Mouse (Mus musculus) embryonic facial prominence, embryonic 14.5 days (tissue): ENCODE data around the gene Tmem178b. TPM values are rescaled to one million over a fixed set of nuclear protein-coding genes. Genes with fewer than 3 reads are reported as not detected.

Source experiments
- ATAC-seq: fragments of 200-750 bp; cut with Nextera tagmentation; 2 replicates; pipeline ENCODE4 v1.8.0; 2017; ENCODE audit warnings: low read depth, moderate number of reproducible peaks, moderate TSS enrichment
- DNase-seq: peaks from one replicate; pipeline ENCODE4 v3.0.0-alpha.2; 2015; ENCODE audit warnings: low spot score
- H3K27ac ChIP-seq: fragments of 300-500 bp; sonication (generic); replicated peaks from 2 replicates; pipeline ENCODE4 v1.5.1; 2014; ENCODE audit warnings: low read depth, mild to moderate bottlenecking, low read length, moderate library complexity
- H3K27me3 ChIP-seq: fragments of 300-500 bp; sonication (generic); replicated peaks from 2 replicates; pipeline ENCODE4 v1.6.1; 2014; ENCODE audit warnings: low read length; ENCODE audit not compliant: control insufficient read depth, insufficient read depth
- H3K36me3 ChIP-seq: fragments of 300-500 bp; sonication (generic); 2 replicates; pipeline ENCODE4 v1.6.1; 2014; ENCODE audit warnings: low read length, mixed read lengths; ENCODE audit not compliant: control insufficient read depth, insufficient read depth
- H3K4me1 ChIP-seq: fragments of 300-500 bp; sonication (generic); 2 replicates; pipeline ENCODE4 v1.6.1; 2014; ENCODE audit warnings: antibody characterized with exemption, low read length; ENCODE audit not compliant: control insufficient read depth, insufficient read depth
- H3K4me2 ChIP-seq: fragments of 300-500 bp; sonication (generic); 2 replicates; pipeline ENCODE4 v1.6.1; 2014; ENCODE audit warnings: low read depth, mild to moderate bottlenecking, low read length, moderate library complexity, mixed read lengths
- H3K4me3 ChIP-seq: fragments of 300-500 bp; sonication (generic); 2 replicates; pipeline ENCODE4 v1.5.1; 2014; ENCODE audit warnings: low read depth, mild to moderate bottlenecking, low read length
- H3K9ac ChIP-seq: fragments of 300-500 bp; sonication (generic); 2 replicates; pipeline ENCODE4 v1.6.1; 2014; ENCODE audit warnings: low read depth, mild to moderate bottlenecking, low read length, moderate library complexity, mixed read lengths
- H3K9me3 ChIP-seq: fragments of 300-500 bp; sonication (generic); 2 replicates; pipeline ENCODE4 v1.6.1; 2016; ENCODE audit warnings: low read length; ENCODE audit not compliant: control insufficient read depth
- WGBS: fragments of 180-500 bp; shearing (Covaris S2); extraction: QIAGEN DNeasy Blood & Tissue Kit; methylation state at CpG from one replicate; pipeline ENCODE4 v1.1.7; 2014; 5-methylcytosine and 5-hydroxymethylcytosine counted together
- polyA plus RNA-seq: library from polyadenylated mRNA; unstranded; fragments of >200 nt; fragmentation: Nextera tagmentation; extraction: Ambion mirVana; gene quantifications from 2 replicates; pipeline ENCODE4 v1.2.1, GENCODE M21; 2014

Tmem178b gene
- polyA plus RNA-seq, 1 experiment from 2014 or later, result 2.6 TPM

GRCm38 (mm10) chr6:40152241-40152640 is 279.2 kb downstream of the Tmem178b start:
- WGBS, result 91% methylated on average over 8 of the region's 8 CpGs
- ATAC-seq, result no peak
- no peaks in the 10 kb centered on the region for H3K4me1 ChIP-seq

GRCm38 (mm10) chr6:40161381-40161780 is 288.3 kb downstream of the Tmem178b start:
- Histone ChIP-seq H3K4me1 (no peaks in the 10 kb centered on the region), H3K4me3 (no peak overlapping the region), H3K9ac (no peak overlapping the region), H3K4me2 (no peak overlapping the region), H3K27ac (no peak overlapping the region), H3K9me3 (no peaks in the 10 kb centered on the region), H3K36me3 (no peaks in the 10 kb centered on the region), H3K27me3 (no peaks in the 10 kb centered on the region)
- ATAC-seq (no peak), DNase-seq (no peak)
- 79% methylated on average over 5 of the region's 5 CpGs for WGBS

More at GRCm38 (mm10) chr6:40152241-40152640, 279.2 kb downstream of the Tmem178b start:
- Histone ChIP-seq H3K9ac (no peak overlapping the region), H3K27me3 (no peaks in the 10 kb centered on the region), H3K36me3 (no peaks in the 10 kb centered on the region), H3K9me3 (no peaks in the 10 kb centered on the region), H3K4me3 (no peak overlapping the region), H3K27ac (no peak overlapping the region), H3K4me2 (no peak overlapping the region)
- no peak for DNase-seq

- ATAC-seq (no peak), DNase-seq (no peak)
- no peak overlapping the region for H3K4me3 ChIP-seq
- H3K27ac ChIP-seq, result no peak overlapping the region
- no peaks in the 10 kb centered on the region for H3K27me3 ChIP-seq
- no peaks in the 10 kb centered on the region for H3K36me3 ChIP-seq
- no peak overlapping the region for H3K9ac ChIP-seq
- 61% methylated on average over 6 of the region's 6 CpGs for WGBS
- H3K4me2 ChIP-seq, result no peak overlapping the region
- H3K4me1 ChIP-seq, result no peaks in the 10 kb centered on the region
- H3K9me3 ChIP-seq, result no peaks in the 10 kb centered on the region
These were observed 300.5 kb downstream of the Tmem178b start for GRCm38 (mm10) chr6:40173559-40173958.

GRCm38 (mm10) chr6:40177870-40178269 is 304.8 kb downstream of the Tmem178b start:
- Histone ChIP-seq H3K9ac (no peak overlapping the region), H3K4me3 (no peak overlapping the region), H3K27ac (no peak overlapping the region), H3K9me3 (no peaks in the 10 kb centered on the region), H3K36me3 (no peaks in the 10 kb centered on the region), H3K27me3 (no peaks in the 10 kb centered on the region), H3K4me1 (no peaks in the 10 kb centered on the region), H3K4me2 (no peak overlapping the region)
- 67% methylated on average over 4 of the region's 4 CpGs for WGBS
- ATAC-seq (no peak), DNase-seq (no peak)

- Histone ChIP-seq H3K4me3 (no peak overlapping the region), H3K4me1 (no peaks in the 10 kb centered on the region), H3K9ac (no peak overlapping the region), H3K27ac (no peak overlapping the region), H3K4me2 (no peak overlapping the region), H3K36me3 (no peaks in the 10 kb centered on the region), H3K9me3 (no peaks in the 10 kb centered on the region), H3K27me3 (no peaks in the 10 kb centered on the region)
- WGBS, result 94% methylated on average over 4 of the region's 4 CpGs
- ATAC-seq, result no peak
- DNase-seq, result no peak
These were observed 307.5 kb downstream of the Tmem178b start for GRCm38 (mm10) chr6:40180551-40180950.

GRCm38 (mm10) chr6:40200661-40201060 is 327.6 kb downstream of the Tmem178b start:
- Histone ChIP-seq H3K9ac (no peak overlapping the region), H3K4me1 (no peaks in the 10 kb centered on the region), H3K27me3 (no peaks in the 10 kb centered on the region), H3K36me3 (no peaks in the 10 kb centered on the region), H3K4me3 (no peak overlapping the region), H3K27ac (no peak overlapping the region), H3K4me2 (no peak overlapping the region), H3K9me3 (no peaks in the 10 kb centered on the region)
- no peak for DNase-seq
- 70% methylated on average over 3 of the region's 3 CpGs for WGBS
- ATAC-seq, result no peak

- Histone ChIP-seq H3K36me3 (no peaks in the 10 kb centered on the region), H3K9ac (no peak overlapping the region), H3K4me1 (no peaks in the 10 kb centered on the region), H3K4me3 (no peak overlapping the region), H3K27me3 (no peaks in the 10 kb centered on the region), H3K9me3 (no peaks in the 10 kb centered on the region), H3K27ac (no peak overlapping the region), H3K4me2 (no peak overlapping the region)
- ATAC-seq, result no peak
- WGBS, result 65% methylated on average over 2 of the region's 2 CpGs
- DNase-seq, result no peak
These were observed 329.5 kb downstream of the Tmem178b start for GRCm38 (mm10) chr6:40202602-40203001.

GRCm38 (mm10) chr6:40205380-40205779 is 332.3 kb downstream of the Tmem178b start:
- WGBS, result 78% methylated on average over 2 of the region's 2 CpGs

GRCm38 (mm10) chr6:40208014-40208413 is 334.9 kb downstream of the Tmem178b start:
- no peaks in the 10 kb centered on the region for H3K9me3 ChIP-seq
- H3K4me2 ChIP-seq, result no peak overlapping the region
- H3K4me1 ChIP-seq, result no peaks in the 10 kb centered on the region
- 79% methylated on average over 3 of the region's 3 CpGs for WGBS
- H3K4me3 ChIP-seq, result no peak overlapping the region
- no peak overlapping the region for H3K9ac ChIP-seq
- ATAC-seq (no peak), DNase-seq (no peak)
- H3K27ac ChIP-seq, result no peak overlapping the region
- H3K36me3 ChIP-seq, result no peaks in the 10 kb centered on the region
- no peaks in the 10 kb centered on the region for H3K27me3 ChIP-seq

More at GRCm38 (mm10) chr6:40205380-40205779, 332.3 kb downstream of the Tmem178b start:
- Histone ChIP-seq H3K4me2 (no peak overlapping the region), H3K36me3 (no peaks in the 10 kb centered on the region), H3K9me3 (no peaks in the 10 kb centered on the region), H3K27ac (no peak overlapping the region), H3K9ac (no peak overlapping the region), H3K4me1 (no peaks in the 10 kb centered on the region), H3K27me3 (no peaks in the 10 kb centered on the region), H3K4me3 (no peak overlapping the region)
- no peak for ATAC-seq
- no peak for DNase-seq
